ENCODE assay signal across 19 mouse cellular contexts in the genomic region with DNA sequence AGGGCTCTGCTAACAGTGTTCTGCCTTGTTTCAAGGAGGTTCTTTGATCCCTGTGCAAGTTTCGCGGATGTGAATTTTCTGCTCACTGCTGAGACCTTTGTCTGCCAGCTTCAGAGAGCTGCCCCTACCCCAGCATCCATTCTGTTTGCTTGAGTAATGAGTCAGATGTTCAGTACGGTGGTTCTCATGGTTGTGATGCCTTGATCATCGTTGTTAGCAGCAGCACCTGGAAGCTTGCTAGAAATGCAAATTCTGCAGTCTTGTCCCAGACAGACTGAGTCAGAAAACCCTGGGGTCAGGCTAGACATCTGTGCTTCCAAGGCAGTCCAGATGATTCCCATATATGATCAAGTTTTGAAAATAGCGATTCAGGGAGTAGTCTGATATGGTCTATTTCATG.
"Had no signal": no experiment of that assay in that cellular context is flagged by ENCODE, and none has a peak within 500 bp of the region (broad histone marks: within the 10 kb centered on the region; RNA-seq: fewer than 3 reads in every experiment).

No protein-coding gene starts in this region.

- H3K36me3 ChIP-seq: lung, embryonic 15.5 days; midbrain, embryonic 13.5 days; midbrain, embryonic 15.5 days; neural tube, embryonic 13.5 days; neural tube, embryonic 15.5 days; stomach, embryonic 15.5 days had no signal

- H3K27ac ChIP-seq: lung, embryonic 15.5 days; midbrain, embryonic 13.5 days; midbrain, embryonic 15.5 days; neural tube, embryonic 13.5 days; neural tube, embryonic 15.5 days; stomach, embryonic 15.5 days; stomach, postnatal 0 days had no signal

- H3K9ac ChIP-seq: liver, postnatal 0 days; lung, embryonic 15.5 days; midbrain, embryonic 13.5 days; midbrain, embryonic 15.5 days; neural tube, embryonic 13.5 days; neural tube, embryonic 15.5 days; stomach, embryonic 15.5 days had no signal

- H3K4me3 ChIP-seq: lung, embryonic 15.5 days; midbrain, embryonic 13.5 days; midbrain, embryonic 15.5 days; myocyte; neural tube, embryonic 13.5 days; neural tube, embryonic 15.5 days; stomach, embryonic 15.5 days had no signal

- H3K4me2 ChIP-seq: lung, embryonic 15.5 days; midbrain, embryonic 11.5 days; midbrain, embryonic 13.5 days; midbrain, embryonic 15.5 days; neural tube, embryonic 13.5 days; neural tube, embryonic 15.5 days; stomach, embryonic 15.5 days had no signal

- DNase-seq: liver, postnatal 0 days; lung, adult 2 months; lung, postnatal 14 days; lung, postnatal 36 days; right cerebral cortex, postnatal 14 days; thymus, adult 2 months; thymus, postnatal 25 days; thymus, postnatal 4 days had no signal

- H3K9me3 ChIP-seq: lung, embryonic 15.5 days; megakaryocyte, embryonic 14.5 days; midbrain, embryonic 13.5 days; midbrain, embryonic 15.5 days; neural tube, embryonic 13.5 days; neural tube, embryonic 15.5 days; stomach, embryonic 15.5 days had no signal

- ATAC-seq: liver, postnatal 0 days; lung, postnatal 0 days; midbrain, embryonic 13.5 days; midbrain, embryonic 15.5 days had no signal

- H3K27me3 ChIP-seq: lung, embryonic 15.5 days; midbrain, embryonic 13.5 days; midbrain, embryonic 15.5 days; neural tube, embryonic 13.5 days; neural tube, embryonic 15.5 days; stomach, embryonic 15.5 days had no signal

- H3K4me1 ChIP-seq: midbrain, embryonic 13.5 days; midbrain, embryonic 15.5 days; neural tube, embryonic 15.5 days had no signal
